Mouse (Mus musculus): Measurements from ENCODE around the gene Olfr46. TPM values are rescaled to one million over a fixed set of nuclear protein-coding genes. Genes with fewer than 3 reads are reported as not detected.
"Not testable (repeated sequence)": the region's sequence is repeated elsewhere in the genome, so short reads cannot be mapped to it uniquely, and the experiment has no call there.

The Olfr46 gene
- not detected in 2 replicates for polyA plus RNA-seq (2016; fragmentation: Nextera tagmentation; extraction: Ambion mirVana)

GRCm38 (mm10) chr7:140600969-140601368 is at the start of gene Olfr46:
Gene Olfr46, plus strand, starts transcription at chr7:140601269.
- H3K9me3 ChIP-seq; H3K27ac ChIP-seq; DNase-seq (ENCODE audit: low spot score); H3K4me1 ChIP-seq (replicated peaks); H3K27me3 ChIP-seq (ENCODE audit: insufficient read depth, poor library complexity, severe bottlenecking); H3K36me3 ChIP-seq; H3K4me3 ChIP-seq: not testable (repeated sequence)
- WGBS = 77% methylated on average over 2 of the region's 2 CpGs

GRCm38 (mm10) chr7:140567586-140567985 is 33.5 kb upstream of the Olfr46 start, which contains the start of gene Olfr538:
Gene Olfr538, plus strand, starts transcription at chr7:140567886.
- Histone ChIP-seq H3K9me3 (0 out of 2 replicates have a peak, but pooled peaks cover 4% of the 10 kb centered on the region), H3K27ac (no peak within 1 kb of the TSS), H3K4me1 (replicated peaks) (no peaks in the 10 kb centered on the region), H3K36me3 (no peaks in the 10 kb centered on the region), H3K27me3 (ENCODE audit: insufficient read depth, poor library complexity, severe bottlenecking) (no peaks in the 10 kb centered on the region), H3K4me3 (no peak within 1 kb of the TSS)
- no peak for DNase-seq (ENCODE audit: low spot score)
- 60% methylated on average over 3 of the region's 3 CpGs for WGBS

GRCm38 (mm10) chr7:140628670-140629069 is 27.6 kb downstream of the Olfr46 start, which contains the start of gene Olfr61:
Gene Olfr61, plus strand, starts transcription at chr7:140628970.
- not testable (repeated sequence) for H3K27me3 ChIP-seq (ENCODE audit: insufficient read depth, poor library complexity, severe bottlenecking); H3K27ac ChIP-seq; H3K4me1 ChIP-seq (replicated peaks); H3K4me3 ChIP-seq; DNase-seq (ENCODE audit: low spot score); H3K36me3 ChIP-seq; H3K9me3 ChIP-seq
- 89% methylated on average over 3 of the region's 3 CpGs for WGBS

GRCm38 (mm10) chr7:140630559-140630958 is 29.5 kb downstream of the Olfr46 start:
- WGBS = 77% methylated on average over 1 of the region's 1 CpGs
- Histone ChIP-seq H3K9me3 (no peaks in the 10 kb centered on the region), H3K27ac (no peak overlapping the region), H3K4me3 (no peak overlapping the region), H3K36me3 (no peaks in the 10 kb centered on the region), H3K27me3 (ENCODE audit: insufficient read depth, poor library complexity, severe bottlenecking) (no peaks in the 10 kb centered on the region), H3K4me1 (replicated peaks) (no peaks in the 10 kb centered on the region)
- DNase-seq (ENCODE audit: low spot score) = no peak

GRCm38 (mm10) chr7:140646152-140646551 is 45.1 kb downstream of the Olfr46 start, which contains the start of gene Olfr53:
Gene Olfr53, plus strand, starts transcription at chr7:140646452.
- no peak within 1 kb of the TSS for H3K27ac ChIP-seq
- no peaks in the 10 kb centered on the region for H3K4me1 ChIP-seq (replicated peaks)
- no peak within 1 kb of the TSS for H3K4me3 ChIP-seq
- no peak for DNase-seq (ENCODE audit: low spot score)
- H3K27me3 ChIP-seq (ENCODE audit: insufficient read depth, poor library complexity, severe bottlenecking) = no peaks in the 10 kb centered on the region
- 84% methylated on average over 1 of the region's 1 CpGs for WGBS
- H3K36me3 ChIP-seq = no peaks in the 10 kb centered on the region
- H3K9me3 ChIP-seq = no peaks in the 10 kb centered on the region

- Histone ChIP-seq H3K27me3 (ENCODE audit: insufficient read depth, poor library complexity, severe bottlenecking) (no peaks in the 10 kb centered on the region), H3K36me3 (no peaks in the 10 kb centered on the region), H3K4me1 (replicated peaks) (no peaks in the 10 kb centered on the region), H3K9me3 (no peaks in the 10 kb centered on the region), H3K4me3 (no peak within 1 kb of the TSS), H3K27ac (no peak within 1 kb of the TSS)
- WGBS = 84% methylated on average over 4 of the region's 4 CpGs
- DNase-seq (ENCODE audit: low spot score) = no peak
These were observed 58.6 kb downstream of the Olfr46 start, which contains the start of gene Olfr539 for GRCm38 (mm10) chr7:140659630-140660029. Gene Olfr539, plus strand, starts transcription at chr7:140659930.

Other genes with a start within 250 kb of the Olfr46 start
- gene Olfr60, start 239.6 kb upstream of the Olfr46 start, polyA plus RNA-seq (2016; fragmentation: Nextera tagmentation; extraction: Ambion mirVana) = not detected in 2 replicates
- not detected in 2 replicates for gene Olfr530, start 224.9 kb upstream of the Olfr46 start, polyA plus RNA-seq (2016; fragmentation: Nextera tagmentation; extraction: Ambion mirVana)
- not detected in 2 replicates for gene Olfr531, start 198.4 kb upstream of the Olfr46 start, polyA plus RNA-seq (2016; fragmentation: Nextera tagmentation; extraction: Ambion mirVana)
- gene Olfr532, start 179.6 kb upstream of the Olfr46 start, polyA plus RNA-seq (2016; fragmentation: Nextera tagmentation; extraction: Ambion mirVana) = not detected in 2 replicates
- not detected in 2 replicates for gene Olfr533, start 137.9 kb upstream of the Olfr46 start, polyA plus RNA-seq (2016; fragmentation: Nextera tagmentation; extraction: Ambion mirVana)
- gene Olfr535, start 117.1 kb upstream of the Olfr46 start, polyA plus RNA-seq (2016; fragmentation: Nextera tagmentation; extraction: Ambion mirVana) = not detected in 2 replicates
- gene Olfr536, start 93.9 kb upstream of the Olfr46 start, polyA plus RNA-seq (2016; fragmentation: Nextera tagmentation; extraction: Ambion mirVana) = not detected in 2 replicates
- not detected in 2 replicates for gene Olfr538, start 33.4 kb upstream of the Olfr46 start, polyA plus RNA-seq (2016; fragmentation: Nextera tagmentation; extraction: Ambion mirVana)
- gene Olfr61, start 27.7 kb downstream of the Olfr46 start, polyA plus RNA-seq (2016; fragmentation: Nextera tagmentation; extraction: Ambion mirVana) = not detected in 2 replicates
- not detected in 2 replicates for gene Olfr53, start 45.2 kb downstream of the Olfr46 start, polyA plus RNA-seq (2016; fragmentation: Nextera tagmentation; extraction: Ambion mirVana)
- 0.01 TPM in 1 of 2 replicates, not detected in the other for gene Olfr539, start 58.7 kb downstream of the Olfr46 start, polyA plus RNA-seq (2016; fragmentation: Nextera tagmentation; extraction: Ambion mirVana)
- not detected in 2 replicates for gene Olfr45, start 80.7 kb downstream of the Olfr46 start, polyA plus RNA-seq (2016; fragmentation: Nextera tagmentation; extraction: Ambion mirVana)
- gene Olfr541, start 96.0 kb downstream of the Olfr46 start, polyA plus RNA-seq (2016; fragmentation: Nextera tagmentation; extraction: Ambion mirVana) = not detected in 2 replicates
- not detected in 2 replicates for gene Cyp2e1, start 162.5 kb downstream of the Olfr46 start, polyA plus RNA-seq (2016; fragmentation: Nextera tagmentation; extraction: Ambion mirVana)
- gene Syce1, start 186.6 kb downstream of the Olfr46 start, polyA plus RNA-seq (2016; fragmentation: Nextera tagmentation; extraction: Ambion mirVana) = 0.27 TPM in 1 of 2 replicates, not detected in the other
- 3.5 and 5.1 TPM in 2 replicates for gene Zfp941, start 220.9 kb downstream of the Olfr46 start, polyA plus RNA-seq (2016; fragmentation: Nextera tagmentation; extraction: Ambion mirVana)
- gene Urah, start 233.7 kb downstream of the Olfr46 start, polyA plus RNA-seq (2016; fragmentation: Nextera tagmentation; extraction: Ambion mirVana) = 0.71 and 0.97 TPM in 2 replicates
- not detected in 2 replicates for gene Scgb1c1, start 244.3 kb downstream of the Olfr46 start, polyA plus RNA-seq (2016; fragmentation: Nextera tagmentation; extraction: Ambion mirVana)
- not detected in 2 replicates for gene Odf3, start 246.5 kb downstream of the Olfr46 start, polyA plus RNA-seq (2016; fragmentation: Nextera tagmentation; extraction: Ambion mirVana)

All from hindbrain, embryonic 10.5 days (tissue).